ENCODE assay signal across 10 mouse cellular contexts in genomic region chr4:77961711-77962110, GRCm38 (mm10).
DNase-seq lines count a peak whose midpoint lies in the region; ATAC-seq and TF ChIP-seq lines count a peak whose summit lies in the region.
"Had no signal": no experiment of that assay in that cellular context is flagged by ENCODE, and none has a peak within 500 bp of the region (broad histone marks: within the 10 kb centered on the region; RNA-seq: fewer than 3 reads in every experiment).

No protein-coding gene starts in this region.

- no peaks in the 10 kb centered on the region for H3K27me3 ChIP-seq in forebrain, embryonic 12.5 days
- no peaks in the 10 kb centered on the region for H3K27me3 ChIP-seq in forebrain, embryonic 10.5 days (ENCODE audit: poor library complexity, severe bottlenecking)
- H3K27me3 ChIP-seq in liver, postnatal 0 days (ENCODE audit: insufficient read depth, low read length) = no peaks in the 10 kb centered on the region
- no peaks in the 10 kb centered on the region for H3K27me3 ChIP-seq in liver, embryonic 12.5 days (replicated peaks)
- H3K27me3 ChIP-seq in midbrain, embryonic 14.5 days (ENCODE audit: control insufficient read depth, insufficient read depth, low read length) = no peaks in the 10 kb centered on the region
- H3K27me3 ChIP-seq in heart, embryonic 12.5 days (replicated peaks) = no peaks in the 10 kb centered on the region
- H3K27me3 ChIP-seq: limb, embryonic 13.5 days had no signal

- no peak for DNase-seq in forebrain, embryonic 10.5 days (ENCODE audit: extremely low spot score, low spot score)
- DNase-seq in liver, postnatal 0 days = no peak
- DNase-seq in adrenal gland, postnatal 10 days = peak; percentile 22
- peak; percentile 67 for DNase-seq in midbrain, embryonic 14.5 days
- no peak for DNase-seq in layer of hippocampus, postnatal 25 days (ENCODE audit: extremely low spot score in 1 of 2, low spot score in 1 of 2)

- no peaks in the 10 kb centered on the region for H3K36me3 ChIP-seq in forebrain, embryonic 12.5 days (replicated peaks)
- H3K36me3 ChIP-seq in forebrain, embryonic 10.5 days (replicated peaks) = no peaks in the 10 kb centered on the region
- no peaks in the 10 kb centered on the region for H3K36me3 ChIP-seq in liver, postnatal 0 days (replicated peaks; ENCODE audit: insufficient read depth, low read length)
- no peaks in the 10 kb centered on the region for H3K36me3 ChIP-seq in liver, embryonic 12.5 days
- no peaks in the 10 kb centered on the region for H3K36me3 ChIP-seq in midbrain, embryonic 14.5 days (ENCODE audit: control insufficient read depth, insufficient read depth, low read length)
- H3K36me3 ChIP-seq in heart, embryonic 12.5 days = no peaks in the 10 kb centered on the region
- H3K36me3 ChIP-seq: G1E; limb, embryonic 13.5 days had no signal

- no peak overlapping the region for H3K9ac ChIP-seq in forebrain, embryonic 12.5 days
- no peak overlapping the region for H3K9ac ChIP-seq in liver, postnatal 0 days (replicated peaks)
- H3K9ac ChIP-seq in liver, embryonic 12.5 days = no peak overlapping the region
- no peak overlapping the region for H3K9ac ChIP-seq in midbrain, embryonic 14.5 days (replicated peaks; ENCODE audit: low read length)
- H3K9ac ChIP-seq in heart, embryonic 12.5 days = no peak overlapping the region
- H3K9ac ChIP-seq: limb, embryonic 13.5 days had no signal

- H3K9me3 ChIP-seq in forebrain, embryonic 12.5 days = no peaks in the 10 kb centered on the region
- no peaks in the 10 kb centered on the region for H3K9me3 ChIP-seq in forebrain, embryonic 10.5 days
- H3K9me3 ChIP-seq in liver, postnatal 0 days (ENCODE audit: low read length) = no peaks in the 10 kb centered on the region
- H3K9me3 ChIP-seq in liver, embryonic 12.5 days (replicated peaks) = no peaks in the 10 kb centered on the region
- H3K9me3 ChIP-seq in midbrain, embryonic 14.5 days (ENCODE audit: control insufficient read depth, low read length) = no peaks in the 10 kb centered on the region
- H3K9me3 ChIP-seq in heart, embryonic 12.5 days (replicated peaks) = no peaks in the 10 kb centered on the region
- H3K9me3 ChIP-seq: G1E; limb, embryonic 13.5 days had no signal

- H3K27ac ChIP-seq in forebrain, embryonic 12.5 days = no peak overlapping the region
- H3K27ac ChIP-seq in forebrain, embryonic 10.5 days = no peak overlapping the region
- H3K27ac ChIP-seq in liver, postnatal 0 days (ENCODE audit: low read depth) = no peak overlapping the region
- H3K27ac ChIP-seq in liver, embryonic 12.5 days = no peak overlapping the region
- H3K27ac ChIP-seq in midbrain, embryonic 14.5 days (replicated peaks; ENCODE audit: low read depth, low read length) = no peak overlapping the region
- no peak overlapping the region for H3K27ac ChIP-seq in heart, embryonic 12.5 days (ENCODE audit: poor library complexity, severe bottlenecking)
- H3K27ac ChIP-seq: limb, embryonic 13.5 days had no signal

- 23% methylated on average over 2 of the region's 2 CpGs for WGBS in forebrain, embryonic 12.5 days
- 25% methylated on average over 2 of the region's 2 CpGs for WGBS in forebrain, embryonic 10.5 days
- WGBS in liver, postnatal 0 days (ENCODE audit: insufficient replicate concordance) = 21% methylated on average over 2 of the region's 2 CpGs
- 16% methylated on average over 2 of the region's 2 CpGs for WGBS in liver, embryonic 12.5 days (ENCODE audit: insufficient replicate concordance)
- WGBS in midbrain, embryonic 14.5 days = 23% methylated on average over 2 of the region's 2 CpGs
- WGBS in heart, embryonic 12.5 days = 12% methylated on average over 2 of the region's 2 CpGs

- peak; percentile 27; the same call in 1 of the 2 replicates for ATAC-seq in forebrain, embryonic 12.5 days (ENCODE audit: low FRiP score)
- ATAC-seq in liver, postnatal 0 days = no peak
- ATAC-seq in liver, embryonic 12.5 days = no peak
- no peak; the same call in 1 of the 2 replicates for ATAC-seq in midbrain, embryonic 14.5 days (ENCODE audit: low FRiP score, low TSS enrichment)
- no peak for ATAC-seq in heart, embryonic 12.5 days (ENCODE audit: insufficient number of reproducible peaks, low FRiP score)

- no peak overlapping the region for H3K4me2 ChIP-seq in forebrain, embryonic 12.5 days
- no peak overlapping the region for H3K4me2 ChIP-seq in liver, postnatal 0 days (ENCODE audit: low read depth, low read length)
- H3K4me2 ChIP-seq in liver, embryonic 12.5 days = no peak overlapping the region
- no peak overlapping the region for H3K4me2 ChIP-seq in midbrain, embryonic 14.5 days (ENCODE audit: low read length)
- H3K4me2 ChIP-seq in heart, embryonic 12.5 days = no peak overlapping the region
- H3K4me2 ChIP-seq: limb, embryonic 13.5 days had no signal

- TF ChIP-seq EP300 in liver, postnatal 0 days (IDR thresholded peaks at IDR 0.05; ENCODE audit: low read depth) = no peak

- no peak overlapping the region for H3K4me3 ChIP-seq in forebrain, embryonic 12.5 days (replicated peaks)
- H3K4me3 ChIP-seq in forebrain, embryonic 10.5 days = no peak overlapping the region
- no peak overlapping the region for H3K4me3 ChIP-seq in liver, postnatal 0 days (ENCODE audit: low read depth, low read length)
- no peak overlapping the region for H3K4me3 ChIP-seq in liver, embryonic 12.5 days
- no peak overlapping the region for H3K4me3 ChIP-seq in midbrain, embryonic 14.5 days (replicated peaks; ENCODE audit: low read depth, low read length)
- no peak overlapping the region for H3K4me3 ChIP-seq in heart, embryonic 12.5 days
- H3K4me3 ChIP-seq: limb, embryonic 13.5 days had no signal

- H3K4me1 ChIP-seq in forebrain, embryonic 12.5 days = no peaks in the 10 kb centered on the region
- H3K4me1 ChIP-seq in forebrain, embryonic 10.5 days = no peaks in the 10 kb centered on the region
- H3K4me1 ChIP-seq in liver, postnatal 0 days (ENCODE audit: insufficient read depth) = no peaks in the 10 kb centered on the region
- no peaks in the 10 kb centered on the region for H3K4me1 ChIP-seq in liver, embryonic 12.5 days
- H3K4me1 ChIP-seq in midbrain, embryonic 14.5 days (ENCODE audit: control insufficient read depth, insufficient read depth, low read length) = no peaks in the 10 kb centered on the region
- H3K4me1 ChIP-seq in heart, embryonic 12.5 days (replicated peaks) = no peaks in the 10 kb centered on the region
- H3K4me1 ChIP-seq: limb, embryonic 13.5 days had no signal

- peak; percentile 22; the same call in 1 of the 2 replicates for TF ChIP-seq CTCF in liver, postnatal 0 days (IDR thresholded peaks at IDR 0.05; ENCODE audit: low read depth)

Comparison
In these comparisons a context has a peak if more than half of its experiments do, and no peak if none do; other contexts are left out.
1. DNase-seq: peak in adrenal gland, postnatal 10 days (single experiment) and midbrain, embryonic 14.5 days (single experiment); none in forebrain, embryonic 10.5 days (single experiment), liver, postnatal 0 days (single experiment) and layer of hippocampus, postnatal 25 days (0 of 2).